ENCODE assay signal across 10 mouse cellular contexts in the genomic region with DNA sequence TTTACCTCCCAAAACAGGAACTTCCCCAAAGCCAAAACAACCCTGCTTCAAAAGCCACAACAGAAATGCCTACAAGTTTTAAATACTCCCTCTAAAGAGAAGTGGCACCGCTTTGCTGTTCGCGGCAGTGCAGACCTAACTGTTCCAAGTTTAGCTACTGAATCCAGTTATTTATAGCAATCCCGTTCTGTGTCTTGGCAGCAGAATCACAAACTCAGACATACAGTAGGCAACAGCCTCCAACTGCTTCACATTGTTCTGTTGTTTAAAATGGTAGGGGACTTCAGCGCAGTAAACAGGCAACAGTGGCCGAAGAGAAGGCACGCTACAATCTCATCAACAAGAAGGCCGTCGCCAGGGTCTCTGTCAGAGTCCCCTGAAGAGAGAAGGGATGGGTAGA.
DNase-seq lines count a peak whose midpoint lies in the region; ATAC-seq lines count a peak whose summit lies in the region.
"Had no signal": no experiment of that assay in that cellular context is flagged by ENCODE, and none has a peak within 500 bp of the region (broad histone marks: within the 10 kb centered on the region; RNA-seq: fewer than 3 reads in every experiment).

No protein-coding gene starts in this region.

- 78% methylated on average over 9 of the region's 9 CpGs for WGBS in limb, embryonic 15.5 days
- WGBS in limb, embryonic 10.5 days = 95% methylated on average over 9 of the region's 9 CpGs
- WGBS in heart, embryonic 15.5 days = 46% methylated on average over 9 of the region's 9 CpGs
- WGBS in neural tube, embryonic 15.5 days = 75% methylated on average over 9 of the region's 9 CpGs
- WGBS in midbrain, embryonic 15.5 days = 86% methylated on average over 9 of the region's 9 CpGs

- no peak overlapping the region for H3K4me3 ChIP-seq in limb, embryonic 15.5 days
- H3K4me3 ChIP-seq in limb, embryonic 10.5 days = no peak overlapping the region
- peak overlapping the region; percentile 25 for H3K4me3 ChIP-seq in heart, embryonic 15.5 days
- no peak overlapping the region for H3K4me3 ChIP-seq in neural tube, embryonic 15.5 days (replicated peaks)
- no peak overlapping the region for H3K4me3 ChIP-seq in midbrain, embryonic 15.5 days
- H3K4me3 ChIP-seq: midbrain, embryonic 13.5 days had no signal

- peak; percentile 67 for DNase-seq in cerebellum, adult 9-10 months
- DNase-seq in cerebellum, adult 11 months = no peak
- DNase-seq in limb, embryonic 10.5 days (ENCODE audit: low spot score) = no peak
- no peak for DNase-seq in urinary bladder, postnatal 36 days (ENCODE audit: low spot score in 2 of 2)
- DNase-seq: kidney, postnatal 25 days had no signal

- H3K9me3 ChIP-seq in limb, embryonic 15.5 days = no peaks in the 10 kb centered on the region
- no peaks in the 10 kb centered on the region for H3K9me3 ChIP-seq in limb, embryonic 10.5 days (replicated peaks)
- H3K9me3 ChIP-seq in heart, embryonic 15.5 days (replicated peaks) = no peaks in the 10 kb centered on the region
- no peaks in the 10 kb centered on the region for H3K9me3 ChIP-seq in neural tube, embryonic 15.5 days (replicated peaks)
- no peaks in the 10 kb centered on the region for H3K9me3 ChIP-seq in midbrain, embryonic 15.5 days
- H3K9me3 ChIP-seq: midbrain, embryonic 13.5 days had no signal

- H3K9ac ChIP-seq in limb, embryonic 15.5 days = no peak overlapping the region
- no peak overlapping the region for H3K9ac ChIP-seq in heart, embryonic 15.5 days
- no peak overlapping the region for H3K9ac ChIP-seq in neural tube, embryonic 15.5 days (replicated peaks)
- no peak overlapping the region for H3K9ac ChIP-seq in midbrain, embryonic 15.5 days
- H3K9ac ChIP-seq: midbrain, embryonic 13.5 days had no signal

- no peak overlapping the region for H3K4me2 ChIP-seq in limb, embryonic 15.5 days
- peak overlapping the region; percentile 55 for H3K4me2 ChIP-seq in heart, embryonic 15.5 days
- H3K4me2 ChIP-seq in neural tube, embryonic 15.5 days = no peak overlapping the region
- H3K4me2 ChIP-seq in midbrain, embryonic 15.5 days = no peak overlapping the region
- H3K4me2 ChIP-seq: midbrain, embryonic 13.5 days had no signal

- peaks cover 14% of the 10 kb centered on the region for H3K4me1 ChIP-seq in limb, embryonic 15.5 days
- H3K4me1 ChIP-seq in limb, embryonic 10.5 days = peaks cover 24% of the 10 kb centered on the region
- peaks cover 44% of the 10 kb centered on the region for H3K4me1 ChIP-seq in heart, embryonic 15.5 days (replicated peaks)
- peaks cover 18% of the 10 kb centered on the region for H3K4me1 ChIP-seq in neural tube, embryonic 15.5 days
- H3K4me1 ChIP-seq in midbrain, embryonic 15.5 days = peaks cover 10% of the 10 kb centered on the region

- no peak for ATAC-seq in limb, embryonic 15.5 days (ENCODE audit: insufficient number of reproducible peaks, low FRiP score, low TSS enrichment, low read depth)
- ATAC-seq in heart, embryonic 15.5 days (replicated peaks; ENCODE audit: insufficient number of reproducible peaks, insufficient read depth, low FRiP score, low read depth) = peak; percentile 56; the same call in 1 of the 2 replicates
- no peak for ATAC-seq in neural tube, embryonic 15.5 days (ENCODE audit: low FRiP score)
- no peak for ATAC-seq in midbrain, embryonic 15.5 days (replicated peaks)
- ATAC-seq: midbrain, embryonic 13.5 days had no signal

- no peaks in the 10 kb centered on the region for H3K27me3 ChIP-seq in limb, embryonic 15.5 days
- H3K27me3 ChIP-seq in limb, embryonic 10.5 days (ENCODE audit: low read depth, poor library complexity, severe bottlenecking) = no peaks in the 10 kb centered on the region
- no peaks in the 10 kb centered on the region for H3K27me3 ChIP-seq in heart, embryonic 15.5 days
- no peaks in the 10 kb centered on the region for H3K27me3 ChIP-seq in neural tube, embryonic 15.5 days (replicated peaks)
- H3K27me3 ChIP-seq in midbrain, embryonic 15.5 days (replicated peaks) = no peaks in the 10 kb centered on the region
- H3K27me3 ChIP-seq: midbrain, embryonic 13.5 days had no signal

- H3K27ac ChIP-seq in limb, embryonic 15.5 days = peak overlapping the region; percentile 69
- H3K27ac ChIP-seq in limb, embryonic 10.5 days = no peak overlapping the region
- peak overlapping the region; percentile 95 for H3K27ac ChIP-seq in heart, embryonic 15.5 days
- peak overlapping the region; percentile 58 for H3K27ac ChIP-seq in neural tube, embryonic 15.5 days (replicated peaks)
- H3K27ac ChIP-seq in midbrain, embryonic 15.5 days = no peak overlapping the region
- H3K27ac ChIP-seq: midbrain, embryonic 13.5 days had no signal

- peaks cover 32% of the 10 kb centered on the region for H3K36me3 ChIP-seq in limb, embryonic 15.5 days
- peaks cover 35% of the 10 kb centered on the region for H3K36me3 ChIP-seq in limb, embryonic 10.5 days
- H3K36me3 ChIP-seq in heart, embryonic 15.5 days = peaks cover 18% of the 10 kb centered on the region
- H3K36me3 ChIP-seq in neural tube, embryonic 15.5 days = peaks cover 32% of the 10 kb centered on the region
- H3K36me3 ChIP-seq in midbrain, embryonic 15.5 days (replicated peaks) = peaks cover 2% of the 10 kb centered on the region

Comparison
In these comparisons a context has a peak if more than half of its experiments do, and no peak if none do; other contexts are left out.
1. H3K27ac ChIP-seq: peak in limb, embryonic 15.5 days (single experiment), heart, embryonic 15.5 days (single experiment) and neural tube, embryonic 15.5 days (single experiment); none in limb, embryonic 10.5 days (single experiment) and midbrain, embryonic 15.5 days (single experiment).